Mouse (Mus musculus) heart, embryonic 13.5 days (tissue): ENCODE results near the gene 4930402H24Rik. TPM values are rescaled to one million over a fixed set of nuclear protein-coding genes. Genes with fewer than 3 reads are reported as not detected.

Source experiments
- ATAC-seq: fragments of 200-750 bp; cut with Nextera tagmentation; 2 replicates; pipeline ENCODE4 v1.8.0; 2017; ENCODE audit warnings: moderate TSS enrichment; ENCODE audit not compliant: insufficient number of reproducible peaks, low FRiP score, low TSS enrichment; ENCODE audit errors: extremely low read depth
- H3K27ac ChIP-seq: fragments of 300-500 bp; sonication (generic); replicated peaks from 2 replicates; pipeline ENCODE4 v1.5.1; 2015; ENCODE audit warnings: moderate library complexity, mild to moderate bottlenecking, inconsistent platforms
- H3K27me3 ChIP-seq: fragments of 300-500 bp; sonication (generic); replicated peaks from 2 replicates; pipeline ENCODE4 v1.6.1; 2015; ENCODE audit warnings: mild to moderate bottlenecking, inconsistent platforms
- H3K36me3 ChIP-seq: fragments of 300-500 bp; sonication (generic); 2 replicates; pipeline ENCODE4 v1.6.1; 2015; ENCODE audit warnings: mild to moderate bottlenecking, inconsistent platforms
- H3K4me1 ChIP-seq: fragments of 300-500 bp; sonication (generic); 2 replicates; pipeline ENCODE4 v1.6.1; 2015; ENCODE audit warnings: inconsistent platforms
- H3K4me2 ChIP-seq: fragments of 300-500 bp; sonication (generic); 2 replicates; pipeline ENCODE4 v1.6.1; 2015; ENCODE audit warnings: inconsistent platforms, mild to moderate bottlenecking, moderate library complexity
- H3K4me3 ChIP-seq: fragments of 300-500 bp; sonication (generic); 2 replicates; pipeline ENCODE4 v1.5.1; 2015; ENCODE audit warnings: moderate library complexity, mild to moderate bottlenecking, inconsistent platforms
- H3K9ac ChIP-seq: fragments of 300-500 bp; sonication (generic); 2 replicates; pipeline ENCODE4 v1.6.1; 2015; ENCODE audit warnings: inconsistent platforms, mild to moderate bottlenecking, moderate library complexity
- H3K9me3 ChIP-seq: fragments of 300-500 bp; sonication (generic); 2 replicates; pipeline ENCODE4 v1.6.1; 2016; ENCODE audit warnings: inconsistent platforms
- WGBS: fragments of 180-500 bp; shearing (Covaris S2); methylation state at CpG from one replicate; pipeline ENCODE4 v1.1.7; 2015; ENCODE audit warnings: mixed read lengths; 5-methylcytosine and 5-hydroxymethylcytosine counted together
- polyA plus RNA-seq: library from polyadenylated mRNA; unstranded; fragments of >200 nt; fragmentation: Nextera tagmentation; extraction: Ambion mirVana; gene quantifications from 2 replicates; pipeline ENCODE4 v1.2.1, GENCODE M21; 2015

4930402H24Rik gene
- polyA plus RNA-seq, 1 experiment from 2014 or later: 44.5 TPM

DNA sequence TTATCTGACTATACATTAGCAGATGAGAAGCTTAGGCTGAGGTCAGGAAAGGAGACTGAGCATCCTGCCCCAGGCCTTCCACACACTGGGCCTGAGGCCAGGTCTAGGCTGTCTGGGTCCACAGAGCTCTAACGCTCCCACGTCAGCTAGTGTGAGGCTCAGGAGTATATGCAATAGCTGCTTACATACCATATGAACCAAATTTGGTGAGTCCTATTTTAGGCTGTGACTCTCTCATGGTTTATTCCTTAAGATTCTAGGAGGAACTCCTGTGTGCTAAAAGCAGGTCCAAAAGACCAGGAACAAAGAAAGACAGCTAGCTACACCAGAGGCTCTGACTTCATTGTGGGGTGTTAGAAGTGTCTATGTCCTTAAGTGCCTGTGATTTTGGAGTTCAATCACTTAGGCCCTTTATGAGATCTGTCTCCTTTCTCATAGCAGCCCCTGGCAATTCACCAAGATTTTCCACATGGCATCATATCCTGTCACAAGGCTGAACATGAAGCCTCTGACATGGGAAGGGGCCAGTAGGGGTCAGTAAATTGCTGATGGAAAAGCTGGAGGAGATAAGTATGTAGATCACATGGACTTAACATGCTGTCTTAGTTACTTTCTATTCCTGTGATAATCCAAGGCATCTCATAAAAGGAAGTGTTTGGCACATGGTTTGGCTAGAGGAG, 177.2 kb downstream of the 4930402H24Rik start:
- Histone ChIP-seq H3K36me3 (peaks cover 98% of the 10 kb centered on the region), H3K27ac (no peak overlapping the region), H3K27me3 (no peaks in the 10 kb centered on the region), H3K4me2 (no peak overlapping the region), H3K9ac (no peak overlapping the region), H3K9me3 (0 out of 2 replicates have a peak, but pooled peaks cover 4% of the 10 kb centered on the region), H3K4me3 (no peak overlapping the region), H3K4me1 (no peaks in the 10 kb centered on the region)
- no peak for ATAC-seq
- 90% methylated on average over 2 of the region's 2 CpGs for WGBS

DNA sequence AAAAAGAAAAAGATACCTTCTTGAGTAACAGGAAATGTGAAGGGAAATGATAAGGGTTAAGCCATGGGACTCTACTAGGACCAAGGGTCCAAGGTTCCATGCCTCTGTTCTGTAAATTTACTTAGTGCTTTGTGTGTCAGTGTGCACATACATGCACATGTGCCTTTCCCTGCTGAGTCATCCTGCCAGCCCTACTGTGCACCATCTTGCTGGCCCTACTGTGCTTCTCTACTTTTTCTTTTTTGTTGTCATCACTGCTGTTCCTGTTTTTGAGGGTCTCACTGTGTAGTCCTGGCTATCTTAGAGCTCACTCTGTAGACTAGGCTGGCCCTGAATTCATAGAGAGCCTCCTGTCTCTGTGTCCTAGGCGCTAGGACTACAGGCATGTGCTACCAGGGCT, 178.5 kb downstream of the 4930402H24Rik start:
- H3K9me3 ChIP-seq: 0 out of 2 replicates have a peak, but pooled peaks cover 4% of the 10 kb centered on the region
- H3K27ac ChIP-seq: no peak overlapping the region
- H3K36me3 ChIP-seq: peaks cover 98% of the 10 kb centered on the region
- ATAC-seq: no peak
- H3K4me1 ChIP-seq: no peaks in the 10 kb centered on the region
- no peaks in the 10 kb centered on the region for H3K27me3 ChIP-seq
- no peak overlapping the region for H3K4me2 ChIP-seq
- H3K4me3 ChIP-seq: no peak overlapping the region
- 79% methylated on average over 1 of the region's 1 CpGs for WGBS
- no peak overlapping the region for H3K9ac ChIP-seq

DNA sequence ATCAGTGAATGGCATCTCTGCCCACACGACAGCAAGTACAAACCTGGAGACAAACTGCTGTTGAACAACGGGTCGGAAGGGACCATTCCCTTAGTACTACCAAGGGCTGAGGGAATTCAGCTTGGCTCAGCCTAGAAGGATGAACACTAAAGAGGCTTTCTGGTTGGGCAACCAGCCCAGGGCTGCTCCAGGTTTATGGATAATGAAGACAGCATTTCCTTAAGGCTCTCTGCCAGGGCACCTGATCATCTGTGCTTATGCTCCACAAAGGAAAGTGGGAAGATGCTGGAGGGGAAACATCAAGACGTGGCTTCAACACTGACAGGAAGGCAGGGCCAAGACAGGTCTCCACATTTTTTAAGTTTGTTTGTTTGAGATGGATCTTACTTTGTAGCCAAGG, 181.8 kb downstream of the 4930402H24Rik start:
- H3K4me3 ChIP-seq: no peak overlapping the region
- no peak overlapping the region for H3K4me2 ChIP-seq
- H3K27ac ChIP-seq: no peak overlapping the region
- WGBS: 77% methylated on average over 4 of the region's 4 CpGs
- 0 out of 2 replicates have a peak, but pooled peaks cover 4% of the 10 kb centered on the region for H3K9me3 ChIP-seq
- no peak for ATAC-seq
- no peaks in the 10 kb centered on the region for H3K4me1 ChIP-seq
- H3K27me3 ChIP-seq: no peaks in the 10 kb centered on the region
- H3K9ac ChIP-seq: no peak overlapping the region
- peaks cover 97% of the 10 kb centered on the region for H3K36me3 ChIP-seq

DNA sequence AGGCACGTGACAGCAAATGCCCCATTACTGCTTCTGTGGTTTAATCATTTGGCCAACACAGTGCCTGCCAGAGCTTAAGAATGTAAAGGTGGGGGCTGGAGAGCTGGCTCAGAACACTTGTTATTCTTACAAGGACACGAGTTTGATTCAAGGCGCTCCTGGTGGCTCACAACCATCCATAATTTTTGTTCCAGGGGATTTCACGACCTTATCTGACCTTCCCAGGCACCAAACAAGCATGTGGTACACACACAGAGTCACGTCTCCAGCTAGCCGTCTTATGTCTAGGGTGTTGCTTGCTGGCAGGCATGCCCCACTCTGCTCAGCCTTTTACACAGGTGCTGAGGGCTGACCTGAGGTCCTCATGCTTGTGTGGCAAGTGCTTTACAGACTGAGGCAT, 188.3 kb downstream of the 4930402H24Rik start:
- Histone ChIP-seq H3K27ac (no peak overlapping the region), H3K36me3 (peaks cover 94% of the 10 kb centered on the region), H3K9me3 (no peaks in the 10 kb centered on the region), H3K4me3 (no peak overlapping the region), H3K4me1 (no peaks in the 10 kb centered on the region), H3K4me2 (no peak overlapping the region), H3K27me3 (no peaks in the 10 kb centered on the region), H3K9ac (no peak overlapping the region)
- 62% methylated on average over 6 of the region's 6 CpGs for WGBS
- ATAC-seq: no peak

DNA sequence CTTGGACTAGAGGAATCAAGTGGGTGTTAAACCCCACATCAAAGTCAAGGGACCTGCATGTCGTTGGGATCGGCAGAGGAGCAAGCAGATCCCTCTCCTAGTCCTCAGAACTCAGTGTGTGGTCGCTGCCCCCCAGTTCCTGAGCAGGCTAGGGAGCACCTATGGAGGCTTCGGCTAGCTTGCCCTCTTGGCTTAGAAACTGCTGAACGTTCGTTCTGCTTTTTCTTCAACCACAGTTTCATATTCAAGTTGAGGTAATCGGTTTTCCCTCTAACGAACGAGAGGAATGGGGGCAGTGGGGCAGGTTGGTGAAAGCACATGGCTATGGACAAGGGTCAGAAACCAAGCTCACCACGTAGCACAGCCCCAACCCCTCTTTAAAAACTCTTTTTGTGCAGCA, 199.1 kb downstream of the 4930402H24Rik start:
- no peak overlapping the region for H3K4me3 ChIP-seq
- no peak for ATAC-seq
- peaks cover 61% of the 10 kb centered on the region for H3K36me3 ChIP-seq
- no peaks in the 10 kb centered on the region for H3K9me3 ChIP-seq
- H3K4me1 ChIP-seq: peaks cover 15% of the 10 kb centered on the region
- H3K27me3 ChIP-seq: no peaks in the 10 kb centered on the region
- H3K9ac ChIP-seq: no peak overlapping the region
- H3K4me2 ChIP-seq: no peak overlapping the region
- 54% methylated on average over 10 of the region's 10 CpGs for WGBS
- H3K27ac ChIP-seq: no peak overlapping the region

DNA sequence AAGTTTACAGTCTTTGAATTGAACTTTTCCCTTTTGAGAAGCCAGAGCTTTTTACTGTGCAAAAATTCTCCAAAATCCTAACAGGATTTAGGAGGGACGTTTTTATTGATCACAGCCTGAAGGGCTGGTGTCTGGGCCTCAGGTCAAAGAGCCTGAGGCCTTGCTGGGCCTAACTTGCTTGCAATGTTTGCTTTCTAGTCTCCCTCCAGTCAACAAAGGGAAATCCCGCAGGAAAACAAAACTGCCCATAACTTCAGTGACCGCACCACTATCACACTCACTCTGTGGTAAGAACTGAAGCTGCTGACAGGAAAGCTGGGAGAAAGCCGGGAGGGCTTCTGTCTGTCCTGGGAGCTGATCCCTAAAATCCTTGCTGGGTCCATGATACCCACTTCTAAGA, 199.6 kb downstream of the 4930402H24Rik start:
- Histone ChIP-seq H3K27me3 (no peaks in the 10 kb centered on the region), H3K27ac (no peak overlapping the region), H3K36me3 (peaks cover 56% of the 10 kb centered on the region), H3K9ac (no peak overlapping the region), H3K9me3 (no peaks in the 10 kb centered on the region), H3K4me2 (no peak overlapping the region), H3K4me3 (no peak overlapping the region), H3K4me1 (peaks cover 15% of the 10 kb centered on the region)
- 54% methylated on average over 4 of the region's 4 CpGs for WGBS
- ATAC-seq: no peak

DNA sequence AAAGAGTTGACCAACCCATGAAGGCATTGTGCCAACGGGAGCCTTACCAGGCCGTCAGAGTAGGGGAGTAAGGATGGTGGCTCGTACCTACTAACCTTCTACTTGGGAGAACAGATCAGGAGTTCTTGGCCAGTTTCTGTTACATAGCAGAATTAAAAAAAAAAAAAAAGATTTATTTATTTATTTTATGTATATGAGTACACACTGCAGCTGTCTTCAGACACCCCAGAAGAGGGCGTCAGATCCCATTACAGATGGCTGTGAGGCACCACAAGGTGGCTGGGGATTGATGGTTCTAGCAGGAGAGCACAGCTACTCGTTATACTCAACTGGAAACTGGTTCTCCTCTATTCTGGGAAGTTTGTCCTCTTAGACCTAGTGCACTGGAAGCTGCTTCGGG, 201.0 kb downstream of the 4930402H24Rik start:
- Histone ChIP-seq H3K27me3 (peaks cover 6% of the 10 kb centered on the region), H3K36me3 (peaks cover 42% of the 10 kb centered on the region), H3K4me3 (no peak overlapping the region), H3K27ac (no peak overlapping the region), H3K9me3 (no peaks in the 10 kb centered on the region), H3K4me1 (peaks cover 15% of the 10 kb centered on the region), H3K9ac (no peak overlapping the region), H3K4me2 (no peak overlapping the region)
- no peak for ATAC-seq
- WGBS: 74% methylated on average over 6 of the region's 6 CpGs

DNA sequence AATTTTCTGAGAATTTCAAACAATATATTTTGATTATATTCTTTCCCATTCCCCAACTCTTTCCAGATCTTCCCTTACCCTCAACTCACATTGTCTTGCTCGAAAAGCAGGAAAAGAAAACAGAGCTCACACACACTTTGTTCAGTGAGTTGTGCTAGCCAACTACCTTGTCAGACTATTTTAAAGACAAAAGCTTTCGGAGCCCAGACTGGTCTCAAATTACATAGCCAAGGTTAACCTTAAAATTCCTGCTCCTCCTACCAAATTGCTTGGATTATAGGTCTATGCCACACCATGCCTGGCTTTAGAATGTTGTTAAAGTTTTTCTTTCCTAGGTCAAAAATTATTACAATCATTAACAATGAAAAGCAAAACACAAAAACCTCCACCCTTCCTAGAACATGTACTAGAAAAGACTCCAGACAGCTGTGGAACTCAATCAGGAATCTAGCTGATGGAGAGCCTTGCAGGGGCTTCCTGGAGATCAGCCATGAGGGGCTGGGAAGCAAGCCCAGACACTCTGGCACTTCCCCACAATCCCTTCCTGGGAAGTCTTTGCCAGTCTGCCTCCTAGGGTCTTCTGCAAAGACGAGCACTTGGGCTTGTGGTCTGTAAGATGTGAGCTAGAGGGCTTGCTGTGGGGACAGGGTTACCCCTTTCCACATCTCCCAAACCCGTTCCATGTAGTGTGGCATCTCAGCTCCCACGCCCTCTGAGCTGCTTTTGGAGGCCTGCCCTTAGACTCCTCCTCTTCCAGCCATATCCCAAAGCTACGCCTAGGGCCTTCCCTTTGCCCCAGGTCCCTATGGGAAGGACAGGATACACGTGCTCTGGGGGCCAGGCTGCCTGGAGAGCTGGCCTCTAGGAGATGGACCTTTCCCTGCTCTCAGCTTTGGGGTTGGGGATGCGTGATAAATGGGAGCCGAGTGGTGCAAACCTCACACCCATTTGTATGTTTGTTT, 201.9 kb downstream of the 4930402H24Rik start:
- Histone ChIP-seq H3K4me2 (no peak overlapping the region), H3K27ac (no peak overlapping the region), H3K4me3 (no peak overlapping the region), H3K36me3 (peaks cover 33% of the 10 kb centered on the region), H3K9ac (no peak overlapping the region), H3K27me3 (peaks cover 15% of the 10 kb centered on the region), H3K4me1 (peaks cover 15% of the 10 kb centered on the region), H3K9me3 (no peaks in the 10 kb centered on the region)
- ATAC-seq: no peak
- WGBS: 49% methylated on average over 9 of the region's 9 CpGs

DNA sequence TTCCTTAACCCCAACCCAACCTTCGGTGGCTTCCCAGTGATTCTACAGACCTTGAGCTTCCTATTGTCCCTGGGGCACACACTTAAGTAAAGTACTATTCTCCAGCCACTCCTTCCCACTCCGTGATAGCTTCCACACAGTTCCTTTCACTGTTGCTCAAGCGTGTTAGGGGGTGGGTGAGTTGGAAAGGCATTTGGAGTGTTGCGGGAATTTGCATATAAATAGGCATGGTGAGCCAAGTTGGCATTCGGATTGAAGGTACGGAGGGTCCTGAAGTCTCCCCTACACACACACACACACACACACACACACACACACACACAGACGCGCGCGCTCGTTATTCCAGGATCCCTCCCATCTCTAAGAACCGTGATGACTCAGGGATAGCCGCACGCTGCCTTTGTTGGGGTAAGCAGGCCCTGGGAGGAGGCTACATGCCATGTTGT, 208.4 kb downstream of the 4930402H24Rik start:
- Histone ChIP-seq H3K27me3 (peaks cover 70% of the 10 kb centered on the region), H3K4me2 (peak overlapping the region; percentile 100), H3K27ac (no peak overlapping the region), H3K4me3 (peak overlapping the region; percentile 67), H3K9me3 (no peaks in the 10 kb centered on the region), H3K9ac (peak overlapping the region; percentile 75), H3K4me1 (peaks cover 16% of the 10 kb centered on the region), H3K36me3 (no peaks in the 10 kb centered on the region)
- WGBS: 3% methylated on average over 14 of the region's 14 CpGs
- ATAC-seq: no peak

DNA sequence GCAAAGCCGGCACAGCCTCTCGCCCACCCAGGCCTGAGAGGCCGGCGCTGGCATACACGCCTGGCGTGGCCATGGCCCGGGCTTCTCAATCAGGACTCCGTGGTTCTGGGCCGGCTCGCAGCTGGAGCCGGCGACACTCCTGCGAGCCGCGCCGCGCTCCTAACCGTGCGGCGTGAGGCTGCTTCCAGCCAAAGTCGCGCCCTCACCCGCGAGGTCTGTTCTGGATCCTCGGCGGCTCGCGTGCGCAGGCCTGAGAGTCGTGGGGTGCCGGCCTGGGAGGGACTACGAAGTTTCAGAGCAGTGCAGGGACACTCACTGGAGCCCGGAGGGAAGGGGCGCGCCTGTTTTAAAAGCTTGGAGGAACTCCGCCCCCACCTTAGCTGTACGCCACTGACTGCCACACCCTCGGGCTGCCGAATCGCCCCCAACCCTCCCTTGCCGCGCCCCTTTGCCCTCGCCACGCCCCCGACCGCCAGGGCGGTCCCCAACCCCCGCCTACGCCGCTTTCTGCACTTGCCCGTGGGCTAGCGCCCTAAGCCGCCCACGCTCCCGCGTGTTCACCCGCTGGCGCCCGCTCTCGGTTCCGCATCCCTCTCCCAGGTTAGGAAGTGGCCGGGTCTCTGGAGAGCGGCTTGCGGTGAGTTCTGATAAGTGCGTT, 208.9 kb downstream of the 4930402H24Rik start, which contains the start of gene Slc4a11:
Gene Slc4a11, minus strand, starts transcription at position 367 of the 658 bp plus-strand sequence.
- peak within 1 kb of the TSS; percentile 75 for H3K9ac ChIP-seq
- under 1% methylated on average over 63 of the region's 65 CpGs for WGBS
- H3K9me3 ChIP-seq: no peaks in the 10 kb centered on the region
- H3K27me3 ChIP-seq: peaks cover 74% of the 10 kb centered on the region
- peak within 1 kb of the TSS; percentile 100 for H3K4me2 ChIP-seq
- no peak within 1 kb of the TSS for H3K27ac ChIP-seq
- peak; percentile 28; the same call in 1 of the 2 replicates for ATAC-seq
- no peaks in the 10 kb centered on the region for H3K36me3 ChIP-seq
- peaks cover 16% of the 10 kb centered on the region for H3K4me1 ChIP-seq
- H3K4me3 ChIP-seq: peak within 1 kb of the TSS; percentile 67

DNA sequence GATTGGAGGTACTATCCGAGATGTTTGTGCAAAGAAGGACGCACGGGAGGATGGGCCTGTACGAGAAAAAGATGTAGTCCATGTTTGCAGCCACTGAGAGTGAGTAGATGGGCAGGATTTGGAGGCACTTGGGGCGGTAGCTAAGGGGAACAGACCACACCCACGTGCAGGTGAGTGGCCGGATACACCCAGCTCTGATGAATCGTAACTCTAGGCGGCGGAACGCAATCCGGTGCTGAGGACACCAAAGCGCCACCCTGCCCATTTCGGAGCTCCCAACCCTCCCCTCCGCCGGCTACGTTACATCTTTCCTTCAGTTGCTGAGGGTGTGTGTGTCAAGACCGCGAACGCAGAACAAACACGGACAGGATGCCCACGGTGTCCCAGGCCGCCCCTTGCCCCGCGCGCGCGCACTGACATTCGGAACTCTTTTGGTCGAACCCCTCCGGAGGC, 209.5 kb downstream of the 4930402H24Rik start:
- ATAC-seq: no peak
- 1% methylated on average over 31 of the region's 31 CpGs for whole genome bisulfite sequencing

More for the DNA sequence above, 209.5 kb downstream of the 4930402H24Rik start:
- Histone ChIP-seq H3K27me3 (peaks cover 79% of the 10 kb centered on the region), H3K4me2 (peak overlapping the region; percentile 100), H3K4me1 (peaks cover 16% of the 10 kb centered on the region), H3K27ac (no peak overlapping the region), H3K9me3 (no peaks in the 10 kb centered on the region), H3K36me3 (no peaks in the 10 kb centered on the region), H3K4me3 (peak overlapping the region; percentile 67), H3K9ac (peak overlapping the region; percentile 75)
